Mouse (Mus musculus) CH12F3 (cell line): ENCODE results near the gene Bag6.
"Not testable (repeated sequence)": the region's sequence is repeated elsewhere in the genome, so short reads cannot be mapped to it uniquely, and the experiment has no call there.

Experiments used
- in situ Hi-C: fragments of 300-500 bp; cut with MboI; formaldehyde crosslinking; loops from 2 replicates; pipeline ENCODE4 v1.14.3; 2020; ENCODE audit warnings: low sequenced_read_pairs

The Bag6 gene

GRCm38 (mm10) chr17:35111774-35112173 is 23.2 kb upstream of the Bag6 start:
- in situ Hi-C loops = no loop called here

GRCm38 (mm10) chr17:35115046-35116019 is 19.6 kb upstream of the Bag6 start, which contains the start of gene Ly6g5b:
Ly6g5b (minus strand) TSS chr17:35115428.
- in situ Hi-C loops = no loop called here

GRCm38 (mm10) chr17:35120745-35121142 is 14.2 kb upstream of the Bag6 start:
- in situ Hi-C loops = no loop called here

- in situ Hi-C loops = no loop called here
Observed at GRCm38 (mm10) chr17:35121143-35121799, 13.7 kb upstream of the Bag6 start, which contains the start of gene Gpank1. Gpank1 (plus strand) TSS chr17:35121455.

GRCm38 (mm10) chr17:35121871-35122303 is 13.1 kb upstream of the Bag6 start, which contains the start of gene Csnk2b:
Csnk2b (minus strand) TSS chr17:35122053.
- in situ Hi-C loops = no loop called here

- in situ Hi-C loops = not testable (repeated sequence)
Observed at GRCm38 (mm10) chr17:35123287-35123686, 11.7 kb upstream of the Bag6 start.

GRCm38 (mm10) chr17:35124261-35124896 is 10.6 kb upstream of the Bag6 start:
- in situ Hi-C loops = not testable (repeated sequence)

- in situ Hi-C loops = no loop called here
Observed at GRCm38 (mm10) chr17:35125081-35125480, 9.9 kb upstream of the Bag6 start.

- in situ Hi-C loops = no loop called here
Observed at GRCm38 (mm10) chr17:35125578-35125977, 9.4 kb upstream of the Bag6 start.

GRCm38 (mm10) chr17:35126206-35126611 is 8.8 kb upstream of the Bag6 start, which contains the start of gene D17H6S53E:
D17H6S53E (plus strand) TSS chr17:35126373.
- in situ Hi-C loops = no loop called here

GRCm38 (mm10) chr17:35127017-35127416 is 8.0 kb upstream of the Bag6 start:
- in situ Hi-C loops = no loop called here

- in situ Hi-C loops = no loop called here
Observed at GRCm38 (mm10) chr17:35128996-35129395, 6.0 kb upstream of the Bag6 start.

- in situ Hi-C loops = no loop called here
Observed at GRCm38 (mm10) chr17:35131038-35131437, 3.9 kb upstream of the Bag6 start.

GRCm38 (mm10) chr17:35131500-35132173 is 3.3 kb upstream of the Bag6 start, which contains the start of gene Apom:
Apom (minus strand) TSS chr17:35132050.
- in situ Hi-C loops = no loop called here

GRCm38 (mm10) chr17:35132174-35132560 is 2.8 kb upstream of the Bag6 start:
- in situ Hi-C loops = no loop called here

- in situ Hi-C loops = no loop called here
Observed at GRCm38 (mm10) chr17:35133517-35133916, 1.5 kb upstream of the Bag6 start.

GRCm38 (mm10) chr17:35135591-35136320 is 778 bp downstream of the Bag6 start:
- in situ Hi-C loops = no loop called here

GRCm38 (mm10) chr17:35139269-35139668 is 4.3 kb downstream of the Bag6 start:
- in situ Hi-C loops = no loop called here

GRCm38 (mm10) chr17:35140490-35140996 is 5.6 kb downstream of the Bag6 start:
- in situ Hi-C loops = no loop called here

GRCm38 (mm10) chr17:35141971-35142370 is 7.0 kb downstream of the Bag6 start:
- in situ Hi-C loops = no loop called here
